Mouse (Mus musculus) heart, embryonic 15.5 days (tissue): ENCODE measurements at regions not wholly inside any gene's neighbourhood (a gene's known extent, or its start where the extent isn't known, plus 50 kb on each side); places are given as distances from the start of the nearest gene placed in this dataset.

ENCODE experiments used
- ATAC-seq: fragments of 200-750 bp; cut with Nextera tagmentation; replicated peaks from 2 replicates; pipeline ENCODE4 v1.8.0; 2017; ENCODE audit warnings: low read depth, moderate TSS enrichment; ENCODE audit not compliant: insufficient number of reproducible peaks, insufficient read depth, low FRiP score
- H3K27ac ChIP-seq: fragments of 300-500 bp; sonication (generic); 2 replicates; pipeline ENCODE4 v1.5.1; 2015; ENCODE audit warnings: mild to moderate bottlenecking, inconsistent platforms
- H3K27me3 ChIP-seq: fragments of 300-500 bp; sonication (generic); 2 replicates; pipeline ENCODE4 v1.6.1; 2015; ENCODE audit warnings: inconsistent platforms
- H3K36me3 ChIP-seq: fragments of 300-500 bp; sonication (generic); 2 replicates; pipeline ENCODE4 v1.6.1; 2015; ENCODE audit warnings: mild to moderate bottlenecking, inconsistent platforms
- H3K4me1 ChIP-seq: fragments of 300-500 bp; sonication (generic); replicated peaks from 2 replicates; pipeline ENCODE4 v1.6.1; 2015; ENCODE audit warnings: inconsistent platforms
- H3K4me2 ChIP-seq: fragments of 300-500 bp; sonication (generic); 2 replicates; pipeline ENCODE4 v1.6.1; 2015; ENCODE audit warnings: inconsistent platforms, mild to moderate bottlenecking, moderate library complexity
- H3K4me3 ChIP-seq: fragments of 300-500 bp; sonication (generic); 2 replicates; pipeline ENCODE4 v1.5.1; 2015; ENCODE audit warnings: mild to moderate bottlenecking, inconsistent platforms
- H3K9ac ChIP-seq: fragments of 300-500 bp; sonication (generic); 2 replicates; pipeline ENCODE4 v1.6.1; 2015; ENCODE audit warnings: mild to moderate bottlenecking, inconsistent platforms
- H3K9me3 ChIP-seq: fragments of 300-500 bp; sonication (generic); replicated peaks from 2 replicates; pipeline ENCODE4 v1.6.1; 2016; ENCODE audit warnings: inconsistent platforms
- WGBS: fragments of 180-500 bp; shearing (Covaris S2); methylation state at CpG from one replicate; pipeline ENCODE4 v1.1.7; 2015; ENCODE audit warnings: mixed read lengths; 5-methylcytosine and 5-hydroxymethylcytosine counted together

DNA sequence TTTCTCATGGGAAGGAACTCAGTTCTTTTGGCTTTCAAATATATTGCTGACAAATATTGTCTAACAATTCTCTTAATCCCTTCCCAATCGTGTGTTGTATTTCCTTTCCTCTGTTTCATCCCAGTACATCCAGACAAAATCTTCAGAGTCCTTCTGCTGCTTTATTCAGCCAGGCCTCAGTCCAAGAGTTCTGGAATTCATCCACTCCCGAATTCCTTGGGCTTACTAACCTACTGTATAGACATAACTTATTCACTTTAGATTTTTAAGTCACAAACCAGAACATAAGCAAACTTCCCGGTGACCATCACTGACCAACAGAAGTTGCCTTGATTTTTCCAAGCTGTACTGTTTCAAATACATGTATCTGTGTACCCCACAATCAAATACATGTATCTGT, 90.9 kb upstream of the Kitl start:
- Histone ChIP-seq H3K9me3 (no peaks in the 10 kb centered on the region), H3K4me3 (no peak overlapping the region), H3K27ac (no peak overlapping the region), H3K4me2 (no peak overlapping the region), H3K27me3 (no peaks in the 10 kb centered on the region), H3K9ac (no peak overlapping the region), H3K4me1 (peaks cover 8% of the 10 kb centered on the region), H3K36me3 (no peaks in the 10 kb centered on the region)
- no peak for ATAC-seq
- WGBS = 65% methylated on average over 3 of the region's 3 CpGs

- 84% methylated on average over 2 of the region's 2 CpGs for WGBS
- H3K4me1 ChIP-seq = no peaks in the 10 kb centered on the region
- no peak overlapping the region for H3K27ac ChIP-seq
- no peaks in the 10 kb centered on the region for H3K36me3 ChIP-seq
- H3K9me3 ChIP-seq = no peaks in the 10 kb centered on the region
- H3K4me3 ChIP-seq = no peak overlapping the region
- ATAC-seq = no peak
- no peak overlapping the region for H3K4me2 ChIP-seq
- no peaks in the 10 kb centered on the region for H3K27me3 ChIP-seq
- no peak overlapping the region for H3K9ac ChIP-seq
These were observed 95.5 kb upstream of the Kitl start for GRCm38 (mm10) chr10:99919925-99920324.

- Histone ChIP-seq H3K9me3 (no peaks in the 10 kb centered on the region), H3K4me1 (no peaks in the 10 kb centered on the region), H3K27ac (no peak overlapping the region), H3K4me2 (no peak overlapping the region), H3K9ac (no peak overlapping the region), H3K4me3 (no peak overlapping the region), H3K27me3 (no peaks in the 10 kb centered on the region), H3K36me3 (no peaks in the 10 kb centered on the region)
- WGBS = 91% methylated on average over 7 of the region's 7 CpGs
- no peak for ATAC-seq
These were observed 96.7 kb upstream of the Kitl start for GRCm38 (mm10) chr10:99918567-99919320.

DNA sequence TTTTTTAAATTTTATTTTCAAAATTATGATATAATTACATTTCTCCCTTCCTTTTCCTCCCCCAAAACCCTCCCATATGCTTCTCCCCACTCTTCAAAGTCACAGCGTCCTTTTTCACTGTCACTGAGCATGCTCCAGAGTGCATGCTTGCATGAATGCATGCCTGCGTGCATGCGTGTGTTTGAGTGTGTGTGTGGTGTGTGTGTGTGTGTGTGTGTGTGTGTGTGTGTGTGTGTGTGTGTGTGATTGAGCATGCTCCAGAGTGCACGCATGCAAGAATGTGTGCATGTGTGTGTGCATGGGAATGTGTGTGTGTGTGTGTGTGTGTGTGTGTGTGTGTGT, 101.6 kb upstream of the Kitl start:
- 73% methylated on average over 4 of the region's 4 CpGs for WGBS
- ATAC-seq = no peak
- Histone ChIP-seq H3K4me1 (no peaks in the 10 kb centered on the region), H3K4me2 (peak overlapping the region; percentile 56), H3K9ac (no peak overlapping the region), H3K27ac (no peak overlapping the region), H3K27me3 (no peaks in the 10 kb centered on the region), H3K36me3 (no peaks in the 10 kb centered on the region), H3K4me3 (peak overlapping the region; percentile 43), H3K9me3 (no peaks in the 10 kb centered on the region)

- H3K4me2 ChIP-seq = peak overlapping the region; percentile 56
- ATAC-seq = no peak
- H3K9ac ChIP-seq = peak overlapping the region; percentile 42
- H3K4me3 ChIP-seq = peak overlapping the region; percentile 43
- peak overlapping the region; percentile 3; the same call in 1 of the 2 replicates for H3K27ac ChIP-seq
- no peaks in the 10 kb centered on the region for H3K36me3 ChIP-seq
- no peaks in the 10 kb centered on the region for H3K27me3 ChIP-seq
- no peaks in the 10 kb centered on the region for H3K4me1 ChIP-seq
- 34% methylated on average over 20 of the region's 20 CpGs for WGBS
- H3K9me3 ChIP-seq = no peaks in the 10 kb centered on the region
These were observed 102.2 kb upstream of the Kitl start for GRCm38 (mm10) chr10:99913001-99913845.

DNA sequence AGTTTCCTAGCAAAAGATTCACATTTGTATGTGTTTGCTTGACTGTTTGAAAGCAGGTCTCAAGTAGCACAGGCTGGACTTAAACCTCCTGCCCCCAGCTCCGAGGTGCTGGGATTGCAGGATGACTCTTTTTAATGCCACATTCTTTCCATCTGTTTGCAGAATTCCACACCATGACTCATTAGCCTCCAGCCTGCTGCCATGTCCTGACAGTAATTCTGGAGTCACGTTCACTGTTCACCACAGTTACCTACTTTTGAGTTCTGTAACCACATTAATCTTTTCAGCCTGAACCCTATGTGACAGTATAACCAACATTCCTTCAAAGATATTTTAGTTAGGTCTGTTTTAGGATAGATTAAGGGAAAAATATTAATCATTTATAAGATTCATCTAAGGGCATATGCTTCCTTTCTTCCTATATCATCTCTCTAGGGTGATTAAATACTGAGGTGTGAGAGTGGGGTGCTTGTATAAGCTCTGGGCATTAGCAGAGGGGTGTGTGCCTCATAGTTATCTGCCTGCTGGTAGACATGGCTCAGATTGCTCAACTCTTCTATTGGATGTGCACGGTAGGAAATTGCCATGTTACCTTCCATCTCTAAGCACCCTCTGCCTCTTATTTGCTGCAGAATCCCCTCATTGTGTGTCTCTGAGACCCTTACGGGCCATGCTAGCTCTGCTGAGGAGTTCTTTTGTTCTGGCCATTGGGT, 105.3 kb upstream of the Kitl start:
- 55% methylated on average over 4 of the region's 4 CpGs for WGBS
- no peak for ATAC-seq
- H3K9me3 ChIP-seq = no peaks in the 10 kb centered on the region
- no peaks in the 10 kb centered on the region for H3K36me3 ChIP-seq
- no peak overlapping the region for H3K4me3 ChIP-seq
- H3K4me1 ChIP-seq = no peaks in the 10 kb centered on the region
- no peak overlapping the region for H3K27ac ChIP-seq
- H3K27me3 ChIP-seq = no peaks in the 10 kb centered on the region
- H3K4me2 ChIP-seq = no peak overlapping the region
- no peak overlapping the region for H3K9ac ChIP-seq

- no peak overlapping the region for H3K4me3 ChIP-seq
- no peak overlapping the region for H3K27ac ChIP-seq
- H3K27me3 ChIP-seq = no peaks in the 10 kb centered on the region
- WGBS = 78% methylated on average over 4 of the region's 4 CpGs
- no peak for ATAC-seq
- H3K9me3 ChIP-seq = no peaks in the 10 kb centered on the region
- H3K9ac ChIP-seq = no peak overlapping the region
- H3K4me2 ChIP-seq = no peak overlapping the region
- no peaks in the 10 kb centered on the region for H3K36me3 ChIP-seq
- no peaks in the 10 kb centered on the region for H3K4me1 ChIP-seq
These were observed 107.4 kb upstream of the Kitl start for GRCm38 (mm10) chr10:99908044-99908443.

DNA sequence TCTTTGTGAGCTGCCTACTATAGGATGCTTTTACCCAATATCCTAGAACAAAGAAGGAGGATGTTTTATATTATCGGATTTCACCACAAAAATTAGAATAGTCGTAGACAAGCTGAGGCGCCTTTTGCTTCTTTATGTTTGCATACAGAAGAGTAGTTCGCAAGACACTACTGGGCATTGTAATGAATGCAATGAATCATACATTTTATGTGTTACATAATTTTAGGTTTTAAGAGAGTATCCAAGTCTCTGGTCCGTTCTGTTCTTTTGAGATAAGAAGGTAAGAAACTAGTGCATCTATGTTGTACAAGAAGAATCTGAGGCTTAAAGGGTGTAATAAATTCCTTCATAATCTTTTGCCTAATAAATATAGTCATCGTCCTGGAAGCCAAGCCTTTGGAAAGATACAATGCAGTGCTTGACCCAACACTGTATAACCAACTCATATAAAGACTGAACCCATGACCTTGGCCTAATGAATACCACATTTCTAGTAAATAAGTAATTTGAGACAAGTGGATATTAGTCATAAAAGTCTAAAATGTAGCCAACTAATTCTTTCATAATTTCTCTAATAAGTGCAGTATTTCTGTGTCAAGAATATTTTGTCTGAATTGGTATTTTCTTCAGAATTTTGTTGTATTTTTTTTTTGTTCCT, 108.5 kb upstream of the Kitl start:
- no peaks in the 10 kb centered on the region for H3K4me1 ChIP-seq
- no peak overlapping the region for H3K4me3 ChIP-seq
- no peaks in the 10 kb centered on the region for H3K9me3 ChIP-seq
- H3K36me3 ChIP-seq = no peaks in the 10 kb centered on the region
- H3K27ac ChIP-seq = no peak overlapping the region
- H3K27me3 ChIP-seq = no peaks in the 10 kb centered on the region
- 80% methylated on average over 6 of the region's 6 CpGs for WGBS
- H3K9ac ChIP-seq = no peak overlapping the region
- H3K4me2 ChIP-seq = no peak overlapping the region
- no peak for ATAC-seq

GRCm38 (mm10) chr10:99902280-99903231, 112.9 kb upstream of the Kitl start:
- no peaks in the 10 kb centered on the region for H3K4me1 ChIP-seq
- H3K36me3 ChIP-seq = no peaks in the 10 kb centered on the region
- no peaks in the 10 kb centered on the region for H3K9me3 ChIP-seq
- no peaks in the 10 kb centered on the region for H3K27me3 ChIP-seq
- no peak overlapping the region for H3K4me2 ChIP-seq
- H3K9ac ChIP-seq = no peak overlapping the region
- 67% methylated on average over 9 of the region's 9 CpGs for WGBS
- no peak for ATAC-seq
- no peak overlapping the region for H3K4me3 ChIP-seq
- no peak overlapping the region for H3K27ac ChIP-seq

GRCm38 (mm10) chr10:99900955-99901835, 114.2 kb upstream of the Kitl start:
- 82% methylated on average over 8 of the region's 8 CpGs for WGBS
- Histone ChIP-seq H3K9me3 (no peaks in the 10 kb centered on the region), H3K27me3 (no peaks in the 10 kb centered on the region), H3K27ac (no peak overlapping the region), H3K4me2 (no peak overlapping the region), H3K36me3 (no peaks in the 10 kb centered on the region), H3K4me1 (no peaks in the 10 kb centered on the region), H3K9ac (no peak overlapping the region), H3K4me3 (no peak overlapping the region)
- ATAC-seq = no peak
